Mouse (Mus musculus) limb, embryonic 14.5 days (tissue): ENCODE data around the gene Rasgrp1. TPM values are rescaled to one million over a fixed set of nuclear protein-coding genes. Genes with fewer than 3 reads are reported as not detected.
A peak's percentile ranks its signal among the peaks of the same experiment; 100 is the strongest.

Source experiments
- ATAC-seq: fragments of 200-750 bp; cut with Nextera tagmentation; 2 replicates; pipeline ENCODE4 v1.8.0; 2017; ENCODE audit warnings: low read depth, moderate number of reproducible peaks, moderate TSS enrichment; ENCODE audit not compliant: low FRiP score
- DNase-seq: peaks from one replicate; pipeline ENCODE4 v3.0.0-alpha.2; 2015; ENCODE audit warnings: low spot score
- H3K27ac ChIP-seq: fragments of 300-500 bp; sonication (generic); replicated peaks from 2 replicates; pipeline ENCODE4 v1.5.1; 2014; ENCODE audit warnings: low read depth, mild to moderate bottlenecking, low read length, moderate library complexity, mixed read lengths
- H3K27me3 ChIP-seq: fragments of 300-500 bp; sonication (generic); 2 replicates; pipeline ENCODE4 v1.6.1; 2014; ENCODE audit warnings: low read length, mixed read lengths; ENCODE audit not compliant: control insufficient read depth, insufficient read depth
- H3K36me3 ChIP-seq: fragments of 300-500 bp; sonication (generic); 2 replicates; pipeline ENCODE4 v1.6.1; 2014; ENCODE audit warnings: mild to moderate bottlenecking, low read length, moderate library complexity, mixed read lengths; ENCODE audit not compliant: control insufficient read depth, insufficient read depth
- H3K4me1 ChIP-seq: fragments of 300-500 bp; sonication (generic); 2 replicates; pipeline ENCODE4 v1.6.1; 2014; ENCODE audit warnings: antibody characterized with exemption, low read length, mixed read lengths; ENCODE audit not compliant: control insufficient read depth, insufficient read depth
- H3K4me2 ChIP-seq: fragments of 300-500 bp; sonication (generic); replicated peaks from 2 replicates; pipeline ENCODE4 v1.6.1; 2014; ENCODE audit warnings: low read depth, mild to moderate bottlenecking, low read length, moderate library complexity; ENCODE audit not compliant: severe bottlenecking
- H3K4me3 ChIP-seq: fragments of 300-500 bp; sonication (generic); replicated peaks from 2 replicates; pipeline ENCODE4 v1.5.1; 2014; ENCODE audit warnings: low read length
- H3K9ac ChIP-seq: fragments of 300-500 bp; sonication (generic); 2 replicates; pipeline ENCODE4 v1.6.1; 2014; ENCODE audit warnings: mild to moderate bottlenecking, low read depth, low read length, moderate library complexity; ENCODE audit not compliant: severe bottlenecking
- H3K9me3 ChIP-seq: fragments of 300-500 bp; sonication (generic); 2 replicates; pipeline ENCODE4 v1.6.1; 2016; ENCODE audit warnings: low read length; ENCODE audit not compliant: control insufficient read depth
- POLR2A ChIP-seq: fragments of 200-500 bp; IDR thresholded peaks from 2 replicates; pipeline ENCODE4 v1.8.0; 2012; ENCODE audit warnings: inconsistent platforms, mild to moderate bottlenecking, moderate library complexity, borderline replicate concordance; ENCODE audit not compliant: insufficient read depth, insufficient read length; ENCODE audit errors: extremely low read depth
- WGBS: fragments of 180-500 bp; shearing (Covaris S2); extraction: QIAGEN DNeasy Blood & Tissue Kit; methylation state at CpG from one replicate; pipeline ENCODE4 v1.1.7; 2014; 5-methylcytosine and 5-hydroxymethylcytosine counted together
- polyA plus RNA-seq, 2 experiments: library from polyadenylated mRNA; depleted of rRNA in 1 of 2; stranded (reverse) in 1 of 2; unstranded in 1 of 2; fragments of >200 nt; fragmentation: Nextera tagmentation in 1 of 2; extraction: Ambion mirVana in 1 of 2; gene quantifications; 2 replicates each; pipeline versions ENCODE4 v1.2.1 to v1.2.3; 2012 to 2014

The Rasgrp1 gene
- polyA plus RNA-seq, 2 experiments: 0.45 to 0.52 TPM

- H3K9me3 ChIP-seq: no peaks in the 10 kb centered on the region
- DNase-seq (no peak), ATAC-seq (no peak)
- 83% methylated on average over 2 of the region's 2 CpGs for WGBS
- H3K4me3 ChIP-seq: no peak overlapping the region
- no peaks in the 10 kb centered on the region for H3K27me3 ChIP-seq
- H3K4me1 ChIP-seq: no peaks in the 10 kb centered on the region
- no peaks in the 10 kb centered on the region for H3K36me3 ChIP-seq
- TF ChIP-seq POLR2A: no peak
- no peak overlapping the region for H3K4me2 ChIP-seq
- no peak overlapping the region for H3K27ac ChIP-seq
- no peak overlapping the region for H3K9ac ChIP-seq
Measured at GRCm38 (mm10) chr2:117364056-117364455, 21.3 kb upstream of the Rasgrp1 start.

- H3K4me3 ChIP-seq: no peak overlapping the region
- H3K27ac ChIP-seq: no peak overlapping the region
- no peaks in the 10 kb centered on the region for H3K36me3 ChIP-seq
- ATAC-seq (no peak), DNase-seq (no peak)
- no peaks in the 10 kb centered on the region for H3K27me3 ChIP-seq
- H3K4me2 ChIP-seq: no peak overlapping the region
- H3K9ac ChIP-seq: no peak overlapping the region
- TF ChIP-seq POLR2A: no peak
- no peaks in the 10 kb centered on the region for H3K4me1 ChIP-seq
- no peaks in the 10 kb centered on the region for H3K9me3 ChIP-seq
Measured at GRCm38 (mm10) chr2:117357939-117358338, 15.1 kb upstream of the Rasgrp1 start.

GRCm38 (mm10) chr2:117352305-117353123 lies 9.7 kb upstream of the Rasgrp1 start:
- Histone ChIP-seq H3K9me3 (no peaks in the 10 kb centered on the region), H3K27me3 (no peaks in the 10 kb centered on the region), H3K4me1 (no peaks in the 10 kb centered on the region), H3K9ac (no peak overlapping the region), H3K4me3 (no peak overlapping the region), H3K27ac (no peak overlapping the region), H3K4me2 (no peak overlapping the region), H3K36me3 (no peaks in the 10 kb centered on the region)
- DNase-seq: no peak
- TF ChIP-seq POLR2A: no peak
- WGBS: 88% methylated on average over 9 of the region's 9 CpGs
- no peak for ATAC-seq

- DNase-seq (no peak), ATAC-seq (no peak)
- H3K4me2 ChIP-seq: no peak overlapping the region
- no peaks in the 10 kb centered on the region for H3K27me3 ChIP-seq
- H3K4me3 ChIP-seq: no peak overlapping the region
- 47% methylated on average over 6 of the region's 6 CpGs for WGBS
- H3K9me3 ChIP-seq: no peaks in the 10 kb centered on the region
- H3K9ac ChIP-seq: no peak overlapping the region
- no peak for TF ChIP-seq POLR2A
- no peak overlapping the region for H3K27ac ChIP-seq
- H3K36me3 ChIP-seq: no peaks in the 10 kb centered on the region
- H3K4me1 ChIP-seq: no peaks in the 10 kb centered on the region
Measured at GRCm38 (mm10) chr2:117350138-117350537, 7.3 kb upstream of the Rasgrp1 start.

- Histone ChIP-seq H3K4me1 (peaks cover 9% of the 10 kb centered on the region; the same call in 1 of the 2 replicates), H3K36me3 (no peaks in the 10 kb centered on the region), H3K27ac (no peak overlapping the region), H3K9ac (0 out of 2 replicates have a peak overlapping the region, but pooled peaks have one; percentile 51), H3K9me3 (no peaks in the 10 kb centered on the region), H3K4me2 (peak overlapping the region; percentile 78), H3K4me3 (peak overlapping the region; percentile 52), H3K27me3 (peaks cover 19% of the 10 kb centered on the region; the same call in 1 of the 2 replicates)
- no peak for TF ChIP-seq POLR2A
- DNase-seq (no peak), ATAC-seq (no peak)
- WGBS: 25% methylated on average over 7 of the region's 7 CpGs
Measured at GRCm38 (mm10) chr2:117343240-117343624, 431 bp upstream of the Rasgrp1 start.
